Mouse (Mus musculus) embryonic facial prominence, embryonic 10.5 days (tissue): ENCODE data around the gene Sav1. TPM values are rescaled to one million over a fixed set of nuclear protein-coding genes. Genes with fewer than 3 reads are reported as not detected.

Experiments used
- DNase-seq: peaks from one replicate; pipeline ENCODE4 v3.0.0-alpha.2; 2017; ENCODE audit warnings: low spot score
- H3K27ac ChIP-seq: fragments of 300-500 bp; sonication (generic); replicated peaks from 2 replicates; pipeline ENCODE4 v1.5.1; 2016; ENCODE audit warnings: mild to moderate bottlenecking
- H3K27me3 ChIP-seq: fragments of 300-500 bp; sonication (generic); replicated peaks from 2 replicates; pipeline ENCODE4 v1.6.1; 2016; ENCODE audit warnings: low read depth, mild to moderate bottlenecking; ENCODE audit not compliant: poor library complexity, severe bottlenecking
- H3K36me3 ChIP-seq: fragments of 300-500 bp; sonication (generic); replicated peaks from 2 replicates; pipeline ENCODE4 v1.6.1; 2016; ENCODE audit warnings: mild to moderate bottlenecking, moderate library complexity
- H3K4me1 ChIP-seq: fragments of 300-500 bp; sonication (generic); 2 replicates; pipeline ENCODE4 v1.6.1; 2016
- H3K4me3 ChIP-seq: fragments of 300-500 bp; sonication (generic); 2 replicates; pipeline ENCODE4 v1.5.1; 2016; ENCODE audit warnings: mild to moderate bottlenecking, moderate library complexity
- H3K9me3 ChIP-seq: fragments of 300-500 bp; sonication (generic); 2 replicates; pipeline ENCODE4 v1.6.1; 2016; ENCODE audit warnings: mild to moderate bottlenecking
- WGBS: fragments of 180-500 bp; shearing (Covaris S2); methylation state at CpG from one replicate; pipeline ENCODE4 v1.1.7; 2016; 5-methylcytosine and 5-hydroxymethylcytosine counted together
- polyA plus RNA-seq: library from polyadenylated mRNA; unstranded; fragments of >200 nt; fragmentation: Nextera tagmentation; extraction: Ambion mirVana; gene quantifications from 2 replicates; pipeline ENCODE4 v1.2.1, GENCODE M21; 2016

Sav1 gene
- polyA plus RNA-seq, 1 experiment from 2014 or later, result 6.9 TPM

GRCm38 (mm10) chr12:69941655-69942329 is 45.0 kb downstream of the Sav1 start:
- 0 out of 2 replicates have a peak, but pooled peaks cover 6% of the 10 kb centered on the region for H3K4me1 ChIP-seq
- H3K27ac ChIP-seq, result no peak overlapping the region
- H3K9me3 ChIP-seq, result no peaks in the 10 kb centered on the region
- no peak overlapping the region for H3K4me3 ChIP-seq
- no peaks in the 10 kb centered on the region for H3K27me3 ChIP-seq
- WGBS, result 55% methylated on average over 1 of the region's 1 CpGs
- peaks cover 5% of the 10 kb centered on the region; the same call in 1 of the 2 replicates for H3K36me3 ChIP-seq
- DNase-seq, result no peak

GRCm38 (mm10) chr12:69939291-69939690 is 47.5 kb downstream of the Sav1 start:
- Histone ChIP-seq H3K9me3 (no peaks in the 10 kb centered on the region), H3K27me3 (no peaks in the 10 kb centered on the region), H3K36me3 (peaks cover 5% of the 10 kb centered on the region; the same call in 1 of the 2 replicates), H3K4me1 (0 out of 2 replicates have a peak, but pooled peaks cover 6% of the 10 kb centered on the region), H3K4me3 (no peak overlapping the region), H3K27ac (no peak overlapping the region)
- no peak for DNase-seq
- WGBS, result 58% methylated on average over 2 of the region's 2 CpGs

GRCm38 (mm10) chr12:69937731-69938130 is 49.1 kb downstream of the Sav1 start:
- no peak overlapping the region for H3K27ac ChIP-seq
- peaks cover 5% of the 10 kb centered on the region; the same call in 1 of the 2 replicates for H3K36me3 ChIP-seq
- H3K27me3 ChIP-seq, result no peaks in the 10 kb centered on the region
- WGBS, result 73% methylated on average over 5 of the region's 5 CpGs
- no peaks in the 10 kb centered on the region for H3K9me3 ChIP-seq
- H3K4me1 ChIP-seq, result 0 out of 2 replicates have a peak, but pooled peaks cover 6% of the 10 kb centered on the region
- no peak for DNase-seq
- H3K4me3 ChIP-seq, result no peak overlapping the region

- no peak for DNase-seq
- WGBS, result 54% methylated on average over 7 of the region's 7 CpGs
- no peaks in the 10 kb centered on the region for H3K27me3 ChIP-seq
- no peaks in the 10 kb centered on the region for H3K4me1 ChIP-seq
- H3K4me3 ChIP-seq, result no peak overlapping the region
- no peaks in the 10 kb centered on the region for H3K9me3 ChIP-seq
- no peaks in the 10 kb centered on the region for H3K36me3 ChIP-seq
- no peak overlapping the region for H3K27ac ChIP-seq
Observed at GRCm38 (mm10) chr12:69926716-69927115, 60.1 kb downstream of the Sav1 start.

- H3K9me3 ChIP-seq, result no peaks in the 10 kb centered on the region
- no peak overlapping the region for H3K4me3 ChIP-seq
- no peaks in the 10 kb centered on the region for H3K4me1 ChIP-seq
- H3K27ac ChIP-seq, result no peak overlapping the region
- peak; percentile 55 for DNase-seq
- H3K36me3 ChIP-seq, result no peaks in the 10 kb centered on the region
- WGBS, result 14% methylated on average over 5 of the region's 5 CpGs
- no peaks in the 10 kb centered on the region for H3K27me3 ChIP-seq
Observed at GRCm38 (mm10) chr12:69924012-69924411, 62.8 kb downstream of the Sav1 start.

GRCm38 (mm10) chr12:69923603-69924002 is 63.2 kb downstream of the Sav1 start:
- H3K4me3 ChIP-seq, result no peak overlapping the region
- 71% methylated on average over 3 of the region's 3 CpGs for WGBS

GRCm38 (mm10) chr12:69923128-69923527 is 63.7 kb downstream of the Sav1 start:
- Histone ChIP-seq H3K36me3 (no peaks in the 10 kb centered on the region), H3K9me3 (no peaks in the 10 kb centered on the region), H3K27ac (no peak overlapping the region), H3K27me3 (no peaks in the 10 kb centered on the region), H3K4me1 (no peaks in the 10 kb centered on the region), H3K4me3 (no peak overlapping the region)
- no peak for DNase-seq
- WGBS, result 83% methylated on average over 3 of the region's 3 CpGs

More at GRCm38 (mm10) chr12:69923603-69924002, 63.2 kb downstream of the Sav1 start:
- Histone ChIP-seq H3K4me1 (no peaks in the 10 kb centered on the region), H3K27me3 (no peaks in the 10 kb centered on the region), H3K27ac (no peak overlapping the region), H3K9me3 (no peaks in the 10 kb centered on the region), H3K36me3 (no peaks in the 10 kb centered on the region)
- no peak for DNase-seq

- Histone ChIP-seq H3K27me3 (no peaks in the 10 kb centered on the region), H3K4me3 (no peak overlapping the region), H3K27ac (no peak overlapping the region), H3K36me3 (no peaks in the 10 kb centered on the region), H3K4me1 (no peaks in the 10 kb centered on the region), H3K9me3 (no peaks in the 10 kb centered on the region)
- DNase-seq, result no peak
- 79% methylated on average over 1 of the region's 1 CpGs for WGBS
Observed at GRCm38 (mm10) chr12:69922099-69922498, 64.7 kb downstream of the Sav1 start.

GRCm38 (mm10) chr12:69917870-69918269 is 68.9 kb downstream of the Sav1 start:
- 86% methylated on average over 2 of the region's 2 CpGs for WGBS
- Histone ChIP-seq H3K27me3 (no peaks in the 10 kb centered on the region), H3K4me3 (no peak overlapping the region), H3K36me3 (no peaks in the 10 kb centered on the region), H3K4me1 (no peaks in the 10 kb centered on the region), H3K27ac (no peak overlapping the region), H3K9me3 (no peaks in the 10 kb centered on the region)
- DNase-seq, result no peak

Other genes starting within 250 kb of the Sav1 start
- gene Cdkl1, start 195.7 kb downstream of the Sav1 start, polyA plus RNA-seq, result 0.43 and 1.6 TPM in 2 replicates
- gene Atl1, start 94.4 kb downstream of the Sav1 start, polyA plus RNA-seq, result 11.0 and 11.2 TPM in 2 replicates
- gene Map4k5, start 93.8 kb downstream of the Sav1 start, polyA plus RNA-seq, result 31.9 and 33.7 TPM in 2 replicates
- 11.7 and 12.1 TPM in 2 replicates for gene Nin, start 126.7 kb upstream of the Sav1 start, polyA plus RNA-seq
- gene Abhd12b, start 167.1 kb upstream of the Sav1 start, polyA plus RNA-seq, result not detected in 2 replicates
- 8.4 and 8.6 TPM in 2 replicates for gene Pygl, start 244.5 kb upstream of the Sav1 start, polyA plus RNA-seq